Mouse (Mus musculus) embryonic facial prominence, embryonic 10.5 days (tissue): Measurements from ENCODE around the gene Agxt. TPM values are rescaled to one million over a fixed set of nuclear protein-coding genes. Genes with fewer than 3 reads are reported as not detected.
A peak's percentile ranks its signal among the peaks of the same experiment; 100 is the strongest.

Experiments used
- DNase-seq: peaks from one replicate; pipeline ENCODE4 v3.0.0-alpha.2; 2017; ENCODE audit warnings: low spot score
- H3K27ac ChIP-seq: fragments of 300-500 bp; sonication (generic); replicated peaks from 2 replicates; pipeline ENCODE4 v1.5.1; 2016; ENCODE audit warnings: mild to moderate bottlenecking
- H3K27me3 ChIP-seq: fragments of 300-500 bp; sonication (generic); replicated peaks from 2 replicates; pipeline ENCODE4 v1.6.1; 2016; ENCODE audit warnings: low read depth, mild to moderate bottlenecking; ENCODE audit not compliant: poor library complexity, severe bottlenecking
- H3K36me3 ChIP-seq: fragments of 300-500 bp; sonication (generic); replicated peaks from 2 replicates; pipeline ENCODE4 v1.6.1; 2016; ENCODE audit warnings: mild to moderate bottlenecking, moderate library complexity
- H3K4me1 ChIP-seq: fragments of 300-500 bp; sonication (generic); 2 replicates; pipeline ENCODE4 v1.6.1; 2016
- H3K4me3 ChIP-seq: fragments of 300-500 bp; sonication (generic); 2 replicates; pipeline ENCODE4 v1.5.1; 2016; ENCODE audit warnings: mild to moderate bottlenecking, moderate library complexity
- H3K9me3 ChIP-seq: fragments of 300-500 bp; sonication (generic); 2 replicates; pipeline ENCODE4 v1.6.1; 2016; ENCODE audit warnings: mild to moderate bottlenecking
- WGBS: fragments of 180-500 bp; shearing (Covaris S2); methylation state at CpG from one replicate; pipeline ENCODE4 v1.1.7; 2016; 5-methylcytosine and 5-hydroxymethylcytosine counted together
- polyA plus RNA-seq: library from polyadenylated mRNA; unstranded; fragments of >200 nt; fragmentation: Nextera tagmentation; extraction: Ambion mirVana; gene quantifications from 2 replicates; pipeline ENCODE4 v1.2.1, GENCODE M21; 2016

Agxt gene
- polyA plus RNA-seq, 1 experiment from 2014 or later = not detected

GRCm38 (mm10) chr1:93159566-93160500 is 24.8 kb downstream of the Agxt start:
- Histone ChIP-seq H3K36me3 (no peaks in the 10 kb centered on the region), H3K27ac (no peak overlapping the region), H3K4me1 (peaks cover 18% of the 10 kb centered on the region), H3K27me3 (no peaks in the 10 kb centered on the region), H3K9me3 (no peaks in the 10 kb centered on the region), H3K4me3 (no peak overlapping the region)
- 85% methylated on average over 21 of the region's 21 CpGs for WGBS
- DNase-seq = no peak

- 72% methylated on average over 8 of the region's 8 CpGs for WGBS
- H3K4me3 ChIP-seq = no peak within 1 kb of the TSS
- H3K4me1 ChIP-seq = peaks cover 18% of the 10 kb centered on the region
- H3K9me3 ChIP-seq = no peaks in the 10 kb centered on the region
- H3K27me3 ChIP-seq = no peaks in the 10 kb centered on the region
- peak within 1 kb of the TSS; percentile 37; the same call in 1 of the 2 replicates for H3K27ac ChIP-seq
- DNase-seq = peak; percentile 16
- H3K36me3 ChIP-seq = no peaks in the 10 kb centered on the region
Observed at GRCm38 (mm10) chr1:93160501-93161133, 25.6 kb downstream of the Agxt start, which contains the start of gene 2310007B03Rik. 2310007B03Rik (minus strand) TSS chr1:93160948.

GRCm38 (mm10) chr1:93161350-93161749 is 26.3 kb downstream of the Agxt start:
- 70% methylated on average over 8 of the region's 8 CpGs for WGBS
- DNase-seq = no peak
- Histone ChIP-seq H3K36me3 (no peaks in the 10 kb centered on the region), H3K4me3 (no peak overlapping the region), H3K9me3 (no peaks in the 10 kb centered on the region), H3K27ac (0 out of 2 replicates have a peak overlapping the region, but pooled peaks have one; percentile 37), H3K27me3 (no peaks in the 10 kb centered on the region), H3K4me1 (peaks cover 18% of the 10 kb centered on the region)

GRCm38 (mm10) chr1:93161921-93162320 is 26.9 kb downstream of the Agxt start:
- no peak for DNase-seq
- Histone ChIP-seq H3K27ac (no peak overlapping the region), H3K9me3 (no peaks in the 10 kb centered on the region), H3K36me3 (no peaks in the 10 kb centered on the region), H3K27me3 (no peaks in the 10 kb centered on the region), H3K4me1 (peaks cover 18% of the 10 kb centered on the region), H3K4me3 (no peak overlapping the region)
- 82% methylated on average over 10 of the region's 10 CpGs for WGBS

GRCm38 (mm10) chr1:93162588-93162987 is 27.5 kb downstream of the Agxt start:
- no peaks in the 10 kb centered on the region for H3K36me3 ChIP-seq
- WGBS = 85% methylated on average over 7 of the region's 7 CpGs
- no peaks in the 10 kb centered on the region for H3K9me3 ChIP-seq
- no peak overlapping the region for H3K4me3 ChIP-seq
- H3K4me1 ChIP-seq = peaks cover 18% of the 10 kb centered on the region
- no peaks in the 10 kb centered on the region for H3K27me3 ChIP-seq
- no peak for DNase-seq
- no peak overlapping the region for H3K27ac ChIP-seq

GRCm38 (mm10) chr1:93165447-93165846 is 30.4 kb downstream of the Agxt start:
- H3K4me3 ChIP-seq = no peak overlapping the region
- 86% methylated on average over 9 of the region's 9 CpGs for WGBS
- no peak overlapping the region for H3K27ac ChIP-seq
- H3K36me3 ChIP-seq = no peaks in the 10 kb centered on the region
- no peaks in the 10 kb centered on the region for H3K27me3 ChIP-seq
- no peak for DNase-seq
- H3K9me3 ChIP-seq = no peaks in the 10 kb centered on the region
- H3K4me1 ChIP-seq = peaks cover 25% of the 10 kb centered on the region

GRCm38 (mm10) chr1:93166346-93167079 is 31.5 kb downstream of the Agxt start:
- DNase-seq = no peak
- H3K27me3 ChIP-seq = no peaks in the 10 kb centered on the region
- 82% methylated on average over 11 of the region's 11 CpGs for WGBS
- H3K9me3 ChIP-seq = no peaks in the 10 kb centered on the region
- H3K4me1 ChIP-seq = peaks cover 16% of the 10 kb centered on the region
- H3K36me3 ChIP-seq = no peaks in the 10 kb centered on the region
- H3K27ac ChIP-seq = no peak overlapping the region
- no peak overlapping the region for H3K4me3 ChIP-seq

GRCm38 (mm10) chr1:93168295-93168775 is 33.3 kb downstream of the Agxt start, which contains the start of gene Crocc2:
Crocc2 (plus strand) TSS chr1:93168725.
- H3K9me3 ChIP-seq = no peaks in the 10 kb centered on the region
- DNase-seq = no peak
- H3K27ac ChIP-seq = no peak within 1 kb of the TSS
- peaks cover 13% of the 10 kb centered on the region for H3K4me1 ChIP-seq
- 46% methylated on average over 10 of the region's 10 CpGs for WGBS
- no peaks in the 10 kb centered on the region for H3K36me3 ChIP-seq
- H3K27me3 ChIP-seq = peaks cover 3% of the 10 kb centered on the region; the same call in 1 of the 2 replicates
- no peak within 1 kb of the TSS for H3K4me3 ChIP-seq

GRCm38 (mm10) chr1:93173665-93174064 is 38.6 kb downstream of the Agxt start:
- no peaks in the 10 kb centered on the region for H3K36me3 ChIP-seq
- DNase-seq = no peak
- no peak overlapping the region for H3K27ac ChIP-seq
- peaks cover 40% of the 10 kb centered on the region for H3K27me3 ChIP-seq
- H3K4me3 ChIP-seq = no peak overlapping the region
- 63% methylated on average over 4 of the region's 4 CpGs for WGBS
- H3K4me1 ChIP-seq = peaks cover 42% of the 10 kb centered on the region
- H3K9me3 ChIP-seq = no peaks in the 10 kb centered on the region

GRCm38 (mm10) chr1:93174399-93174798 is 39.4 kb downstream of the Agxt start:
- Histone ChIP-seq H3K27me3 (peaks cover 40% of the 10 kb centered on the region), H3K36me3 (no peaks in the 10 kb centered on the region), H3K4me1 (peaks cover 34% of the 10 kb centered on the region), H3K4me3 (no peak overlapping the region), H3K27ac (0 out of 2 replicates have a peak overlapping the region, but pooled peaks have one; percentile 89), H3K9me3 (no peaks in the 10 kb centered on the region)
- WGBS = 4% methylated on average over 4 of the region's 4 CpGs
- peak; percentile 93 for DNase-seq

GRCm38 (mm10) chr1:93175849-93176248 is 40.8 kb downstream of the Agxt start:
- Histone ChIP-seq H3K27ac (peak overlapping the region; percentile 89), H3K27me3 (peaks cover 40% of the 10 kb centered on the region), H3K36me3 (no peaks in the 10 kb centered on the region), H3K9me3 (no peaks in the 10 kb centered on the region), H3K4me1 (peaks cover 40% of the 10 kb centered on the region), H3K4me3 (peak overlapping the region; percentile 56)
- peak; percentile 38 for DNase-seq
- WGBS = 12% methylated on average over 6 of the region's 6 CpGs
